Mouse (Mus musculus) ES-E14 (cell line): ENCODE data around the gene Fadd. TPM values are rescaled to one million over a fixed set of nuclear protein-coding genes. Genes with fewer than 3 reads are reported as not detected.
A peak's percentile ranks its signal among the peaks of the same experiment; 100 is the strongest.

Experiments
- DNase-seq: peaks from one replicate; pipeline ENCODE4 v3.0.0-alpha.2; 2013; ENCODE audit warnings: low read depth, low spot score
- H3K27ac ChIP-seq: 2 replicates; pipeline ENCODE4 v1.5.1; 2012; ENCODE audit warnings: low read depth, mild to moderate bottlenecking, low read length, moderate library complexity, mixed read lengths; ENCODE audit not compliant: poor library complexity, insufficient read depth, severe bottlenecking
- H3K36me3 ChIP-seq: 2 replicates; pipeline ENCODE4 v1.6.1; 2012; ENCODE audit warnings: mild to moderate bottlenecking, low read length, moderate library complexity, mixed read lengths; ENCODE audit not compliant: control insufficient read depth, poor library complexity, insufficient read depth, severe bottlenecking
- H3K4me1 ChIP-seq, 2 experiments: fragments of 150-350 bp in 1 of 2; sonication (generic) in 1 of 2; 2 replicates each; pipeline ENCODE4 v1.6.1; 2012; ENCODE audit warnings: low read length in 2 of 2, mild to moderate bottlenecking in 1 of 2, mixed read lengths in 1 of 2; ENCODE audit not compliant: control insufficient read depth in 2 of 2, insufficient read depth in 2 of 2, poor library complexity in 1 of 2
- H3K4me3 ChIP-seq, 2 experiments: fragments of 150-350 bp in 1 of 2; sonication (generic) in 1 of 2; 2 replicates each; pipeline ENCODE4 v1.5.1; 2012; ENCODE audit warnings: low read length in 2 of 2, low read depth in 1 of 2, mild to moderate bottlenecking in 1 of 2, mixed read lengths in 1 of 2; ENCODE audit not compliant: insufficient read depth in 1 of 2, poor library complexity in 1 of 2, severe bottlenecking in 1 of 2
- H3K9ac ChIP-seq: 2 replicates; pipeline ENCODE4 v1.6.1; 2012; ENCODE audit warnings: low read depth, mild to moderate bottlenecking, low read length, mixed read lengths; ENCODE audit not compliant: poor library complexity, insufficient read depth, severe bottlenecking
- H3K9me3 ChIP-seq: fragments of 150-350 bp; sonication (generic); 2 replicates; pipeline ENCODE4 v1.6.1; 2012; ENCODE audit warnings: low read depth, mild to moderate bottlenecking, low read length; ENCODE audit not compliant: control insufficient read depth, insufficient read depth
- CHD2 ChIP-seq: IDR thresholded peaks from 2 replicates; pipeline ENCODE4 v1.6.1; 2014; ENCODE audit warnings: mild to moderate bottlenecking, low read depth, low read length, inconsistent platforms
- HCFC1 ChIP-seq: IDR thresholded peaks from 2 replicates; pipeline ENCODE4 v1.6.1; 2012; ENCODE audit warnings: low read length, inconsistent platforms, borderline replicate concordance; ENCODE audit not compliant: insufficient read depth
- MAFK ChIP-seq: IDR thresholded peaks from 2 replicates; pipeline ENCODE4 v1.6.1; 2014; ENCODE audit warnings: mild to moderate bottlenecking, low read depth, low read length, inconsistent platforms; ENCODE audit not compliant: insufficient read depth
- ZC3H11A ChIP-seq: IDR thresholded peaks from 2 replicates; pipeline ENCODE4 v1.6.1; 2012; ENCODE audit warnings: low read depth, mild to moderate bottlenecking, inconsistent platforms, low read length, borderline replicate concordance
- ZNF384 ChIP-seq: IDR thresholded peaks from 2 replicates; pipeline ENCODE4 v1.6.1; 2012; ENCODE audit warnings: low read depth, low read length, inconsistent platforms
- in situ Hi-C, 2 experiments: fragments of 600-800 bp; cut with MboI; formaldehyde crosslinking; loops; one replicate each; pipeline ENCODE4 v1.15.1; 2025; ENCODE audit warnings: low sequenced_read_pairs in 2 of 2, inconsistent platforms in 1 of 2; ENCODE audit not compliant: unreplicated experiment in 2 of 2
- total RNA-seq: library from RNA; depleted of rRNA; stranded (reverse); fragments of 300-350 nt; gene quantifications from 2 replicates; pipeline ENCODE4 v1.2.3, GENCODE M21; 2012

The Fadd gene
- total RNA-seq, 1 experiment, result 2.9 TPM

DNA sequence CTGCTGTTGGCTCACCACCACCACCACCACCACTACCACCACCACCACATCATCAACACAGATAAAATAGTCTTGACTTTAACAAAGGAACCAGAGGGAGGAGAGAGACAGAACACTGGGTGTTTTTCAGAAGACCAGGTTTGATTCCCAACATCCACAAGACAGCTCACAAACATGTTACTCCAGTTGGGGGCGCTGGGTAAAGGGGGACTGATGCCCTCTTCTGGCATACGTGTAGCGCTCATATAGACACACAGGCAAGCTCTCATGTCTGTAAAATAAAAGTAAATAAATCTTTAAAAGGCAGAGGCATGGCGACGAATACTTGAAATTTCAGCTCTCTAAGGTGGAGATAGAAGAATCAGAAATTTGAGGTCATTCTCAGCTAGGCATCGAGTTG lies 23.7 kb downstream of the Fadd start:
- Histone ChIP-seq H3K27ac (no peak overlapping the region), H3K4me3 (no peak overlapping the region), H3K4me1 (peaks cover 0 to 3% of the 10 kb centered on the region in 2 experiments; a peak in 2 of 4 replicates), H3K9ac (no peak overlapping the region), H3K36me3 (no peaks in the 10 kb centered on the region), H3K9me3 (no peaks in the 10 kb centered on the region)
- no peak for DNase-seq
- in situ Hi-C loops, result no loop called here
- no peak for TF ChIP-seq ZC3H11A

DNA sequence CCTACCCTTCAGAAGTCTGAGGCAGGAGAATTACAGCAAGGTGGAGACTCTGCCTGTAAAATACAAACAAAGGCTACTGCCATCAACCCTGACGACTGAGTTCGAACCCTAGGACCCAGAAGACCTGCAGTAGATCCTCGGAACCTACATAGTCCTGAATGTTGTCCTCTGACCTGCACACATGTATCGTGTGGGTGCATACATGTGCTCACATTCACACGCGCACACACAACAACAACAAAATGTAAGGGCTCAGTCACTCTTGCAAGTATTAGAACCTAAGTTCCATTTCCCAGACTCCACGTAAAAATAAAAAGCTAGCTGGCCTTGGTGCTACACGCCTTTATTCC lies 28.2 kb downstream of the Fadd start:
- H3K27ac ChIP-seq, result no peak overlapping the region
- H3K36me3 ChIP-seq, result peaks cover 11% of the 10 kb centered on the region; the same call in 1 of the 2 replicates
- TF ChIP-seq ZC3H11A (no peak), CHD2 (no peak), MAFK (no peak), HCFC1 (no peak), ZNF384 (no peak)

DNA sequence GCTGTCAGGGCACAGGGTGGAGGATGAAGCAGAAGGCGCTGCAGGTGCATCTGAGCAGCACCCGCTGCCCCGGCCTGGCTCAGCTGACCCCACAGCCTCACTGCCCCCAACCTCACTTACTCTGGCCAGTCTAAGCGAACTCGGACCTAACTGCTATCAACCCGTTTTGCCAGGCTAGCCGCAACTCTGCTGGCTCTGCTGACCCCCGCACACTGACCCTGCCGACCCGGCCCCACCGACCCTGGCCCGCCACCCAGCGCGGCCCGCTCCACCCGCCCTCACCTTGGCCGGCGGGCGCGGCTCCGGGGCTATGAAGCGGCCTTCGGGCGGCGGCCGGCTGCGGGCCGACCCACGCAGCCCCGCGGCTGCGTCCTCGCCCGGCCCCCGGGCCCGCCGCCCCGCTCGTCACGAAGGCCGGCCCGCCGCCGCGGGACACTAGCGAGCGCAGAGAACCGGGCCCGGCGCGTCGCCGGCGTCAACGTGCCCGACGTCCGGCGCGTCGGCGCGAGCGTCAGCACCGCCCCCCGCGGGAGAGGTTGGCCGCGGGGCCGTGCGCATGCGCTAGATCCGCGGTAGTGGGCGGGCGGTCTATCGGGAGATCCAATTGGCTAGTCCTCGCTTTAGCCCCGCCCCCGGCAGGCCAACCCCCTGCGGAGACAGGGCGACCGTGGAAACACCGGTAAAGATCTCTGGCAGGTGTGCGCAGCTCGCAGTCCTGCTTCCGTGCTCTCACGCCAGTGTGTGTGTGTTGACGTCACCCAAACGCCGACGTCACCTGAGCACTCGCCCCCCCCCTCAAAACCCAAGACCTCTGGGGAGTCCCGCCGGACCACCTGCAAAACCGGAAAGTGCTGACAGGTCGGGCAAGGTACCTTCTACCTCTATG lies 28.8 kb downstream of the Fadd start, which contains the start of gene Ppfia1:
Ppfia1 (minus strand) TSS at position 493 of the 886 bp plus-strand sequence.
- Histone ChIP-seq H3K4me1 (peaks cover 2 to 5% of the 10 kb centered on the region in 2 experiments; a peak in 3 of 4 replicates), H3K27ac (no peak within 1 kb of the TSS), H3K36me3 (peaks cover 11% of the 10 kb centered on the region; the same call in 1 of the 2 replicates), H3K9me3 (no peaks in the 10 kb centered on the region), H3K4me3 (peak within 1 kb of the TSS; percentile 92 to 97), H3K9ac (peak within 1 kb of the TSS; percentile 92)
- in situ Hi-C loops, result no loop called here
- TF ChIP-seq HCFC1 (no peak), ZNF384 (no peak), MAFK (no peak), ZC3H11A (no peak), CHD2 (no peak)
- peak; percentile 89 for DNase-seq

More for the DNA sequence above, 28.2 kb downstream of the Fadd start:
- H3K9me3 ChIP-seq, result no peaks in the 10 kb centered on the region
- peaks cover 2 to 5% of the 10 kb centered on the region in 2 experiments; a peak in 3 of 4 replicates for H3K4me1 ChIP-seq
- DNase-seq, result no peak
- in situ Hi-C loops, result no loop called here
- H3K4me3 ChIP-seq, result peak overlapping the region; percentile 92 to 95
- H3K9ac ChIP-seq, result peak overlapping the region; percentile 64

DNA sequence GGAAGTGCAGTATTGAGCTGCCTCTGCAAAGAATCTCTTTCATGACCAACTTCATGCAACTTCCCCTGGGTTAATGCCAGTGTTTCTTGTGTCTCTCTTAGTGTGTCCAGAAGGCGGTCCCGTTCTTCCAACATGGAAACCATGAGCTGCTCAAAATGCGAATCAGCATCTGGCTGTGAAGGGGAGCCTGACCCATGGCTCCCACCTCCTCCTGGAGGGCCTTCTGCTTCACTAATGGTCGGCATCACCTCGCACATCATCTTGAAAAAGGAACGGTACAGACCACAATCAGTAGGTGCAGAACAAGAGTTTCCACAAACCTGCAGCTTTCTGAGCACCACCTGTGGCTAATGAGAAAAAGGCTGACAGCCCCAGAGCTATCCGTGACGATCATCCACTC lies 30.0 kb downstream of the Fadd start:
- Histone ChIP-seq H3K27ac (no peak overlapping the region), H3K9ac (0 out of 2 replicates have a peak overlapping the region, but pooled peaks have one; percentile 92), H3K4me3 (no peak overlapping the region), H3K4me1 (peaks cover 2 to 5% of the 10 kb centered on the region in 2 experiments; a peak in 3 of 4 replicates), H3K9me3 (no peaks in the 10 kb centered on the region), H3K36me3 (peaks cover 11% of the 10 kb centered on the region)
- DNase-seq, result no peak
- TF ChIP-seq ZC3H11A, result no peak
- in situ Hi-C loops, result no loop called here

DNA sequence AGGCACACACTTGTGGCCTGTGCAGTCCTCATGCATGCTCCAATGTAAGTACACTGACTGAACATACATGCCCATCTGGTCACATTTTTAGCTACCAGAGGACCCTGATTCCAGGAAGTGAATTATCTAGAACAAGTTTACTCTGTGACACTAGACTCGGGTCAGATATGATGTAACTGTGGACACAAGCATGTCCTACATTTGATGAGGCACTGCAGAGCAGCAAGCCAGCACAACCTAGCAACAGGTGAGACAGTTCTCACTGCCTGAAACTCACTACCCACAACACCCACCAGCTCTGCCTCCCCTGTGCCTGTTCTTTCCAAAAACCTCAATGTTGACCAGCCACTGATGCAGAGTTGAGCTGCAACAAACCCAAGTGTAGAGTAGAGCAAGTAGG lies 31.5 kb downstream of the Fadd start:
- H3K4me3 ChIP-seq, result no peak overlapping the region
- in situ Hi-C loops, result no loop called here
- peaks cover 2 to 5% of the 10 kb centered on the region in 2 experiments; a peak in 3 of 4 replicates for H3K4me1 ChIP-seq
- TF ChIP-seq ZNF384, result no peak
- TF ChIP-seq HCFC1, result no peak
- no peak for TF ChIP-seq CHD2
- no peak for TF ChIP-seq ZC3H11A
- peaks cover 11% of the 10 kb centered on the region for H3K36me3 ChIP-seq
- H3K9me3 ChIP-seq, result no peaks in the 10 kb centered on the region
- H3K27ac ChIP-seq, result no peak overlapping the region
- DNase-seq, result no peak
- H3K9ac ChIP-seq, result no peak overlapping the region
